Mouse (Mus musculus) stomach, embryonic 14.5 days (tissue): Measurements from ENCODE around the gene Gata1. TPM values are rescaled to one million over a fixed set of nuclear protein-coding genes. Genes with fewer than 3 reads are reported as not detected.
"Not testable (repeated sequence)": the region's sequence is repeated elsewhere in the genome, so short reads cannot be mapped to it uniquely, and the experiment has no call there.

Source experiments
- ATAC-seq: fragments of 200-750 bp; cut with Nextera tagmentation; 2 replicates; pipeline ENCODE4 v1.8.0; 2017; ENCODE audit warnings: low read depth, moderate TSS enrichment; ENCODE audit not compliant: insufficient number of reproducible peaks, insufficient read depth, low FRiP score
- H3K27ac ChIP-seq: fragments of 300-500 bp; sonication (generic); 2 replicates; pipeline ENCODE4 v1.5.1; 2014; ENCODE audit warnings: mild to moderate bottlenecking, low read length, moderate library complexity, mixed read lengths
- H3K27me3 ChIP-seq: fragments of 300-500 bp; sonication (generic); 2 replicates; pipeline ENCODE4 v1.6.1; 2014; ENCODE audit warnings: low read length, control low read depth, mixed read lengths; ENCODE audit not compliant: control insufficient read depth, insufficient read depth
- H3K36me3 ChIP-seq: fragments of 300-500 bp; sonication (generic); 2 replicates; pipeline ENCODE4 v1.6.1; 2014; ENCODE audit warnings: mild to moderate bottlenecking, control low read depth, low read length, moderate library complexity, mixed read lengths; ENCODE audit not compliant: control insufficient read depth, insufficient read depth
- H3K4me1 ChIP-seq: fragments of 300-500 bp; sonication (generic); 2 replicates; pipeline ENCODE4 v1.6.1; 2014; ENCODE audit warnings: low read length, control low read depth, mixed read lengths; ENCODE audit not compliant: control insufficient read depth, insufficient read depth
- H3K4me2 ChIP-seq: fragments of 300-500 bp; sonication (generic); replicated peaks from 2 replicates; pipeline ENCODE4 v1.6.1; 2014; ENCODE audit warnings: low read depth, low read length, control low read depth
- H3K4me3 ChIP-seq: fragments of 300-500 bp; sonication (generic); 2 replicates; pipeline ENCODE4 v1.5.1; 2014; ENCODE audit warnings: low read depth, low read length, control low read depth
- H3K9ac ChIP-seq: fragments of 300-500 bp; sonication (generic); replicated peaks from 2 replicates; pipeline ENCODE4 v1.6.1; 2014; ENCODE audit warnings: low read depth, mild to moderate bottlenecking, control low read depth, low read length, moderate library complexity, mixed read lengths
- H3K9me3 ChIP-seq: fragments of 300-500 bp; sonication (generic); 2 replicates; pipeline ENCODE4 v1.6.1; 2016; ENCODE audit warnings: low read depth, low read length, control low read depth; ENCODE audit not compliant: control insufficient read depth
- WGBS: fragments of 180-500 bp; shearing (Covaris S2); extraction: QIAGEN DNeasy Blood & Tissue Kit; methylation state at CpG from one replicate; pipeline ENCODE4 v1.1.7; 2014; 5-methylcytosine and 5-hydroxymethylcytosine counted together
- polyA plus RNA-seq: library from polyadenylated mRNA; unstranded; fragments of >200 nt; fragmentation: Nextera tagmentation; extraction: Ambion mirVana; gene quantifications from 2 replicates; pipeline ENCODE4 v1.2.1, GENCODE M21; 2014

Gata1 gene
- polyA plus RNA-seq, 1 experiment from 2014 or later = 0.90 TPM

- Histone ChIP-seq H3K27ac (no peak overlapping the region), H3K27me3 (no peaks in the 10 kb centered on the region), H3K36me3 (no peaks in the 10 kb centered on the region), H3K9ac (no peak overlapping the region), H3K4me2 (no peak overlapping the region), H3K9me3 (no peaks in the 10 kb centered on the region), H3K4me3 (no peak overlapping the region), H3K4me1 (no peaks in the 10 kb centered on the region)
- WGBS = 19% methylated on average over 2 of the region's 2 CpGs
- no peak for ATAC-seq
Measured at GRCm38 (mm10) chrX:8013157-8013556, 35.3 kb upstream of the Gata1 start.

GRCm38 (mm10) chrX:8009356-8009755 is 31.5 kb upstream of the Gata1 start:
- ATAC-seq, H3K27me3 ChIP-seq, H3K36me3 ChIP-seq, H3K9me3 ChIP-seq, H3K4me1 ChIP-seq, H3K9ac ChIP-seq, H3K4me2 ChIP-seq, H3K4me3 ChIP-seq, H3K27ac ChIP-seq: not testable (repeated sequence)
- WGBS = 79% methylated on average over 4 of the region's 4 CpGs

GRCm38 (mm10) chrX:8008543-8008942 is 30.7 kb upstream of the Gata1 start:
- no peaks in the 10 kb centered on the region for H3K9me3 ChIP-seq
- H3K27ac ChIP-seq = no peak overlapping the region
- 52% methylated on average over 5 of the region's 5 CpGs for WGBS
- H3K36me3 ChIP-seq = no peaks in the 10 kb centered on the region
- no peak overlapping the region for H3K4me3 ChIP-seq
- no peak overlapping the region for H3K4me2 ChIP-seq
- no peak for ATAC-seq
- no peaks in the 10 kb centered on the region for H3K27me3 ChIP-seq
- H3K9ac ChIP-seq = no peak overlapping the region
- H3K4me1 ChIP-seq = no peaks in the 10 kb centered on the region

GRCm38 (mm10) chrX:8002971-8003370 is 25.1 kb upstream of the Gata1 start:
- Histone ChIP-seq H3K9me3 (no peaks in the 10 kb centered on the region), H3K4me3 (no peak overlapping the region), H3K4me2 (no peak overlapping the region), H3K27me3 (no peaks in the 10 kb centered on the region), H3K36me3 (no peaks in the 10 kb centered on the region), H3K4me1 (no peaks in the 10 kb centered on the region), H3K27ac (no peak overlapping the region), H3K9ac (no peak overlapping the region)
- no peak for ATAC-seq
- 59% methylated on average over 4 of the region's 4 CpGs for WGBS

GRCm38 (mm10) chrX:8002001-8002400 is 24.1 kb upstream of the Gata1 start:
- H3K4me1 ChIP-seq = no peaks in the 10 kb centered on the region
- H3K4me3 ChIP-seq = no peak overlapping the region
- H3K9me3 ChIP-seq = no peaks in the 10 kb centered on the region
- ATAC-seq = no peak
- WGBS = 21% methylated on average over 5 of the region's 5 CpGs
- H3K27ac ChIP-seq = no peak overlapping the region
- H3K36me3 ChIP-seq = no peaks in the 10 kb centered on the region
- no peaks in the 10 kb centered on the region for H3K27me3 ChIP-seq
- H3K9ac ChIP-seq = no peak overlapping the region
- H3K4me2 ChIP-seq = no peak overlapping the region

GRCm38 (mm10) chrX:8000546-8001192 is 22.8 kb upstream of the Gata1 start:
- Histone ChIP-seq H3K27me3 (no peaks in the 10 kb centered on the region), H3K9me3 (no peaks in the 10 kb centered on the region), H3K4me1 (no peaks in the 10 kb centered on the region), H3K4me3 (no peak overlapping the region), H3K9ac (no peak overlapping the region), H3K4me2 (no peak overlapping the region), H3K36me3 (no peaks in the 10 kb centered on the region), H3K27ac (no peak overlapping the region)
- 81% methylated on average over 3 of the region's 3 CpGs for WGBS
- ATAC-seq = no peak

GRCm38 (mm10) chrX:7993068-7993735 is 15.3 kb upstream of the Gata1 start:
- no peak overlapping the region for H3K27ac ChIP-seq
- no peak overlapping the region for H3K9ac ChIP-seq
- ATAC-seq = no peak
- H3K4me2 ChIP-seq = no peak overlapping the region
- 70% methylated on average over 10 of the region's 10 CpGs for WGBS
- H3K4me3 ChIP-seq = no peak overlapping the region
- H3K4me1 ChIP-seq = no peaks in the 10 kb centered on the region
- H3K27me3 ChIP-seq = no peaks in the 10 kb centered on the region
- no peaks in the 10 kb centered on the region for H3K9me3 ChIP-seq
- no peaks in the 10 kb centered on the region for H3K36me3 ChIP-seq

GRCm38 (mm10) chrX:7992379-7993067 is 14.7 kb upstream of the Gata1 start:
- ATAC-seq = no peak
- H3K27ac ChIP-seq = no peak overlapping the region

More at GRCm38 (mm10) chrX:7992379-7993067, 14.7 kb upstream of the Gata1 start:
- no peak overlapping the region for H3K4me3 ChIP-seq
- H3K36me3 ChIP-seq = no peaks in the 10 kb centered on the region
- no peaks in the 10 kb centered on the region for H3K9me3 ChIP-seq
- H3K9ac ChIP-seq = no peak overlapping the region
- H3K4me2 ChIP-seq = no peak overlapping the region
- H3K4me1 ChIP-seq = no peaks in the 10 kb centered on the region
- no peaks in the 10 kb centered on the region for H3K27me3 ChIP-seq
- WGBS = 58% methylated on average over 8 of the region's 8 CpGs
